Mouse (Mus musculus) urinary bladder, postnatal 4 days (tissue): ENCODE results near the gene Rassf8.

Experiments
- DNase-seq, 2 experiments: peaks; one replicate each; pipeline ENCODE4 v3.0.0; 2021 to 2022; ENCODE audit warnings: low spot score in 2 of 2

Rassf8 gene

GRCm38 (mm10) chr6:145746132-145746849 is at the start of gene Rassf8:
Rassf8 (plus strand) TSS chr6:145746748.
- DNase-seq = peak; percentile 87 to 90

GRCm38 (mm10) chr6:145701021-145701540 is 45.5 kb upstream of the Rassf8 start:
- DNase-seq = no peak

GRCm38 (mm10) chr6:145703667-145704066 is 42.9 kb upstream of the Rassf8 start:
- no peak for DNase-seq

GRCm38 (mm10) chr6:145709956-145710720 is 36.4 kb upstream of the Rassf8 start:
- DNase-seq = no peak

GRCm38 (mm10) chr6:145710797-145711196 is 35.8 kb upstream of the Rassf8 start:
- DNase-seq = no peak

GRCm38 (mm10) chr6:145711320-145711719 is 35.2 kb upstream of the Rassf8 start:
- no peak for DNase-seq

- no peak for DNase-seq
Observed at GRCm38 (mm10) chr6:145713241-145714114, 33.1 kb upstream of the Rassf8 start.

- DNase-seq = no peak
Observed at GRCm38 (mm10) chr6:145714131-145714530, 32.4 kb upstream of the Rassf8 start.

GRCm38 (mm10) chr6:145722596-145722995 is 24.0 kb upstream of the Rassf8 start:
- DNase-seq = no peak

GRCm38 (mm10) chr6:145723131-145723863 is 23.3 kb upstream of the Rassf8 start:
- no peak for DNase-seq

- DNase-seq = no peak
Observed at GRCm38 (mm10) chr6:145725849-145726248, 20.7 kb upstream of the Rassf8 start.

- DNase-seq = no peak
Observed at GRCm38 (mm10) chr6:145726986-145727385, 19.6 kb upstream of the Rassf8 start.

GRCm38 (mm10) chr6:145732868-145733267 is 13.7 kb upstream of the Rassf8 start:
- DNase-seq = no peak

- DNase-seq = no peak
Observed at GRCm38 (mm10) chr6:145733276-145733675, 13.3 kb upstream of the Rassf8 start.

GRCm38 (mm10) chr6:145733911-145734310 is 12.6 kb upstream of the Rassf8 start:
- DNase-seq = no peak

GRCm38 (mm10) chr6:145736099-145736498 is 10.4 kb upstream of the Rassf8 start:
- DNase-seq = no peak

GRCm38 (mm10) chr6:145739231-145739630 is 7.3 kb upstream of the Rassf8 start:
- no peak for DNase-seq

GRCm38 (mm10) chr6:145740011-145740410 is 6.5 kb upstream of the Rassf8 start:
- no peak for DNase-seq

- DNase-seq = no peak
Observed at GRCm38 (mm10) chr6:145745291-145745690, 1.3 kb upstream of the Rassf8 start.

- DNase-seq = peak in 1 of 2 experiments; percentile 45
Observed at GRCm38 (mm10) chr6:145746921-145747670, 548 bp downstream of the Rassf8 start.
